In the genomic region with DNA sequence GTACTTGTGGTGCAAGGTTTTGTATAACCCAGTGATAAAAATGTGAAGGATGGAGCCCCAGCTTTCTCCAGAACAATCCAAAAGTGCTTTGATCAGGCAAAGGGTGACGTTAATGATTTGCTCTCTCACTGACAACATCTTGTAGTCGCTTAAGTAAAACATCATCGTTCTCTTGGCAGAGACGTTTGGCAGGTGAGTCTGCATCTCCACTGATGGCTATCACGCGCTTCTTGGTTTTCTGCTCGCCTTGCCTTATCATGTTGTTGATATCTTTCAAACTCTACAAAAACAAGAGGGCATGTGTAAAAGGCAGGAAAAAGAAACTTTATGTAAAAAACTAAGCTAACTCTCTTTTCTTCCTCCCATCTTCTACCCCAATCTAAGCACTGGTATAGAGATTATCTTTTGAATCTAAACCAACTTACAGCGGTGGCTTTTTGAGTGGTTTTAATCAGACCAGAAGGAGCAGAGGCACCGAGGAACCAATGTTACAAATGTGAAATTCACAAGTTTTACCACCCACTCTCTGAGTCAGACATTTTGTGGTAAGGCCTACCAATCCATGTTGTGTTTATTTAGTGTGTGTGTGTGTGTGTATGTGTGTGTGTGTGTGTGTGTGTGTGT, we compare ENCODE assay signal across 22 mouse cellular contexts. TPM values are rescaled to one million over a fixed set of nuclear protein-coding genes. Genes with fewer than 3 reads are reported as not detected.
DNase-seq lines count a peak whose midpoint lies in the region; ATAC-seq and TF ChIP-seq lines count a peak whose summit lies in the region.
"Had no signal": no experiment of that assay in that cellular context is flagged by ENCODE, and none has a peak within 500 bp of the region (broad histone marks: within the 10 kb centered on the region; RNA-seq: fewer than 3 reads in every experiment).

No protein-coding gene starts in this region.

- DNase-seq in 3T3-L1 (ENCODE audit: low read depth, low spot score), result peak; percentile 45
- DNase-seq in T-cell, adult 2 months (ENCODE audit: low spot score), result peak; percentile 75
- no peak for DNase-seq in gastrocnemius, postnatal 25 days
- DNase-seq: adrenal gland, postnatal 36 days; cerebellum, adult 11 months; cerebellum, postnatal 25 days; gastrocnemius, adult 2 months; heart, postnatal 4 days; kidney, postnatal 36 days; lung, embryonic 14.5 days; thymus, postnatal 25 days had no signal

- no peak overlapping the region for H3K27ac ChIP-seq in liver, embryonic 12.5 days
- H3K27ac ChIP-seq: gastrocnemius, adult 2 months; heart, embryonic 10.5 days; hindbrain, embryonic 14.5 days; liver, embryonic 14.5 days; neural tube, embryonic 15.5 days had no signal

- TF ChIP-seq CTCF in C2C12 (IDR thresholded peaks at IDR 0.05; ENCODE audit: control insufficient read depth, insufficient read depth, insufficient read length), result no peak

- H3K4me1 ChIP-seq in liver, embryonic 12.5 days, result peaks cover 7% of the 10 kb centered on the region; the same call in 1 of the 2 replicates
- H3K4me1 ChIP-seq: heart, embryonic 10.5 days; neural tube, embryonic 15.5 days had no signal

- ATAC-seq in inflammation-experienced regulatory T-cells, adult 6 months, result peak; percentile 79
- ATAC-seq in liver, embryonic 12.5 days, result no peak
- ATAC-seq in megakaryocyte progenitor cell, adult 5-6 weeks (replicated peaks; ENCODE audit: poor library complexity), result no peak
- ATAC-seq: forebrain, embryonic 14.5 days; intestine, postnatal 0 days; midbrain, embryonic 16.5 days had no signal

- H3K79me3 ChIP-seq in C2C12 (ENCODE audit: low read depth), result no peaks in the 10 kb centered on the region

- H3ac ChIP-seq in C2C12 (ENCODE audit: control insufficient read depth, insufficient read length, low read depth), result no peak overlapping the region

- WGBS in liver, embryonic 12.5 days (ENCODE audit: insufficient replicate concordance), result 79% methylated on average over 9 of the region's 9 CpGs

- no peaks in the 10 kb centered on the region for H3K27me3 ChIP-seq in C2C12 (ENCODE audit: control insufficient read depth, insufficient read depth, insufficient read length)
- no peaks in the 10 kb centered on the region for H3K27me3 ChIP-seq in liver, embryonic 12.5 days (replicated peaks)
- H3K27me3 ChIP-seq: neural tube, embryonic 15.5 days had no signal

- H3K9ac ChIP-seq in liver, embryonic 12.5 days, result no peak overlapping the region
- H3K9ac ChIP-seq: hindbrain, embryonic 14.5 days; liver, embryonic 14.5 days; lung, embryonic 14.5 days; neural tube, embryonic 15.5 days had no signal

- H3K9me3 ChIP-seq in liver, embryonic 12.5 days (replicated peaks), result no peaks in the 10 kb centered on the region
- H3K9me3 ChIP-seq: heart, embryonic 10.5 days; neural tube, embryonic 15.5 days had no signal

- H3K36me3 ChIP-seq in C2C12 (ENCODE audit: control insufficient read depth, insufficient read depth), result peaks cover 62% of the 10 kb centered on the region
- H3K36me3 ChIP-seq in liver, embryonic 12.5 days, result peaks cover 82% of the 10 kb centered on the region

- no peak overlapping the region for H3K4me3 ChIP-seq in C2C12 (ENCODE audit: insufficient read depth, poor library complexity, severe bottlenecking)
- no peak overlapping the region for H3K4me3 ChIP-seq in liver, embryonic 12.5 days
- H3K4me3 ChIP-seq: gastrocnemius, adult 2 months; heart, embryonic 10.5 days; neural tube, embryonic 15.5 days had no signal

- no peaks in the 10 kb centered on the region for H3K79me2 ChIP-seq in C2C12 (ENCODE audit: control insufficient read depth, insufficient read depth)

- H3K4me2 ChIP-seq in liver, embryonic 12.5 days, result no peak overlapping the region
- H3K4me2 ChIP-seq: hindbrain, embryonic 14.5 days; lung, embryonic 14.5 days; neural tube, embryonic 15.5 days had no signal

TF ChIP-seq in C2C12, 6 proteins besides CTCF, POLR2A, EP300 and RAD21:
- no peak for TF ChIP-seq CEBPB (IDR thresholded peaks at IDR 0.05; ENCODE audit: low read depth)
- peak; percentile 18 for TF ChIP-seq MYOD1 (IDR thresholded peaks at IDR 0.05; ENCODE audit: control insufficient read depth, insufficient read length, low read depth)

RNA-seq across cellular contexts. Expression of a gene that starts 12.4 kb away (rescaled TPM):
- 30.2 TPM for polyA plus RNA-seq in C2C12 (2012; fragmentation: generic; extraction: Trizol)
- polyA plus RNA-seq in inflammation-experienced regulatory T-cells, adult 6 months (2017; shearing (Covaris generic)), result 100 to 1,000 TPM; 383 to 537 (median 471) TPM
- polyA plus RNA-seq in liver, embryonic 12.5 days (2016; fragmentation: Nextera tagmentation; extraction: Ambion mirVana), result 23.0 and 24.9 TPM in 2 replicates
- total RNA-seq in megakaryocyte progenitor cell, adult 5-6 weeks (2015), result 90.6 and 93.0 TPM in 2 replicates
- 60.4 and 62.9 TPM in 2 replicates for total RNA-seq in megakaryocyte progenitor cell, adult 5-6 weeks (2017)
- total RNA-seq in gastrocnemius, postnatal 25 days (2021), result 10 to 100 TPM; 12.0 to 14.5 TPM

RNA-seq across cellular contexts. Expression of a gene that starts 56.8 kb away (rescaled TPM):
- 7.7 TPM for polyA plus RNA-seq in C2C12 (2012; fragmentation: generic; extraction: Trizol)
- polyA plus RNA-seq in inflammation-experienced regulatory T-cells, adult 6 months (2017; shearing (Covaris generic)), result 10 to 100 TPM; 18.6 to 30.7 (median 21.8) TPM
- polyA plus RNA-seq in liver, embryonic 12.5 days (2016; fragmentation: Nextera tagmentation; extraction: Ambion mirVana), result 27.9 and 31.0 TPM in 2 replicates
- 78.8 and 85.2 TPM in 2 replicates for total RNA-seq in megakaryocyte progenitor cell, adult 5-6 weeks (2015)
- total RNA-seq in megakaryocyte progenitor cell, adult 5-6 weeks (2017), result 74.0 and 89.5 TPM in 2 replicates
- 1 to 10 TPM; 1.4 to 2.3 TPM for total RNA-seq in gastrocnemius, postnatal 25 days (2021)

Comparison
In these comparisons a context has a peak if more than half of its experiments do, and no peak if none do; other contexts are left out.
1. RNA of a gene that starts 12.4 kb away (polyA plus RNA-seq): 383 to 537 TPM in inflammation-experienced regulatory T-cells, adult 6 months; 30.2 TPM in C2C12 (single experiment) and 23.0 to 24.9 TPM in liver, embryonic 12.5 days; every median in the first group is over 10 times any median in the second.